Mouse (Mus musculus): Measurements from ENCODE around the gene Fam107a.

DNA sequence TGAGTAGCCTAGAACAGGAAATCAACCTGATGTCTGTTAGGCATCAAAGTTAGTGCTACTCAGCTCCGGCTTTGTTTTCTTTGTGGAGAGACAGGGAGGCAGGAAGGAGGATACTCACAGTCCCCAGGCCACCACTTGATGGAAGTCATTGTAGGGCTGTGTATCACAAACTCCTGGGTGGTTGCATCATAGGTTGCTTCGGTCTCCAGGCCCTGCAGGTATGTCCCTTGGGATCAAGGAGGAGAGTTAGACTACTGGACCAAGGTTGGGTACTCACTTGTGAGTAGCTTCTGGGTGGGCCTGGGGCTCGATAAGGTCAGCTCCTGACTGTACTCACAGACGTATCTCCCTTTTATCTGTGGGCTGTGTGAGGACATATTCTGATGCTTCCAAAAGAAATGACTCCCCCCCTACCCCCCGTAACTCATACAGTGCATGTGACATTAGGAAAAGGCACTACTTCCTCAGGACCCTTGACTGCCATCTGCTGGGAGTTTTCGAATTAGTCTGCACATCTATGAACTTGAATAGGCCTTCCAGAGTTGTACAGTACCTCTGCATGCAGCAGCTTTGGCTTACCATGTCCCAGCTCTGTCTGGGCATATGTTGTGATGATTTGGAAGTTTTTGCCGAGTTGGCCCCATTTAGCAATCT is 62.6 kb downstream of the Fam107a start:
- TF ChIP-seq CTCF (IDR thresholded peaks at IDR 0.05; ENCODE audit: extremely low read depth, insufficient read length, insufficient replicate concordance, low read depth, low read length) (no peak), POLR2A (IDR thresholded peaks at IDR 0.05; ENCODE audit: low read depth, low read length) (no peak)

Measured in small intestine, adult 2 months (tissue).